Mouse (Mus musculus) thymus, adult 18-20 months (tissue): ENCODE measurements around the gene Ulk1.
A peak's percentile ranks its signal among the peaks of the same experiment; 100 is the strongest.
"Not testable (repeated sequence)": the region's sequence is repeated elsewhere in the genome, so short reads cannot be mapped to it uniquely, and the experiment has no call there.

Source experiments
- DNase-seq, 2 experiments: peaks; one replicate each; pipeline ENCODE4 v3.0.0; 2022; ENCODE audit warnings: mixed read lengths in 2 of 2

Ulk1 gene

DNA sequence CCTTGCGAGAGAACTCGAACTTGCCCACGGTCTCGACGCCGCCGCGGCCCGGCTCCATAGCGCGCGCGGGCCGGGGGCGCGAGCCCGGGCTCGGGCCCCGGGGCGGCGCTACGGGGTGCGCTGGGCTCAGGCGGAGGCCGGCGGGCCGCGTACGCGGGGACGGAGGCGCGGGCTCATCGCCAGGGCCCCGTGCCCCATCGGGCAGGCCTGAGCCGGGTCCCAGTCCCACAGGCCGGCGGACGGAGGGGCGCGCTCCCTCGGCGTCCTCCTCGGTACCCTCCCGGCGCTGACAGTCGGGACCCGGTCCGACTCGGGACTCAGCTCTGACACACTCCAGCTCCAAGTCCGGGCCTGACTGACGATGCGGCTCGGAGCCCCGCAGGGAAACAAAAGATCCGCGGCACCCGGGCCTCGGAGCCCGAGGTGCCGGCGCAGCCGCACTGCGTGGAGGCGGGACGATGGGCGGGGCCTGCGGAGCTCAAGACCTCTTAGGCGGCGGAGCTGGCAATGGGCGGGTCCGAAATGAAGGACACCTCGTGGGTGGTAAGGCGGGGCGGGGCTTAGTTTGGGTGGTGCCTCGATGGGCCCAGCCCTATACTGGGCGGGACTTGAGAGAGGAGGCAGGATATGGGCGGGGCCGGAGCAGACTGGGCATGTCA lies at the start of gene Ulk1:
Gene Ulk1 (minus strand): TSS at position 431 of the 659 bp plus-strand sequence.
- peak; percentile 99 to 100 for DNase-seq

- DNase-seq, result no peak
Measured at GRCm38 (mm10) chr5:110859013-110859650, 49.2 kb upstream of the Ulk1 start.

DNA sequence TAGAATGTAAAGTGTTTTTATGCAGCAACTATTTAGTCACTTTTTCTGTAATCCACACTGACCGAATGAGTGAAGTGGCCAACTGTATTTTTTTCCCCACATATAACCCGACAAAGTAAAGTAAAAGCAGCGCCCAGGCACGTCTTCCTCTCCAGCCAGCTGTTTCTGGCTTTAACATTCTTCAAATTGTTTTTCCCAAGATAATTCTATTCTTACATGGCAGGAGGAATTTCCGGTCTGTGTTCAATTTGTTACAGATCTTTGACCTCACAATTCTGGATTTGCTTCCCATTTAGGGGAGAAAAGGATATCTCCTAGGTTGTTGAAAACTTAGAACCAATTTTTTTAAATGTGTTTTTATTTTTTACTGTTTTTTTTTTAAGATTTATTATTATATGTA lies 47.2 kb upstream of the Ulk1 start:
- DNase-seq, result no peak

- DNase-seq, result no peak
Measured at GRCm38 (mm10) chr5:110852990-110853389, 43.1 kb upstream of the Ulk1 start.

DNA sequence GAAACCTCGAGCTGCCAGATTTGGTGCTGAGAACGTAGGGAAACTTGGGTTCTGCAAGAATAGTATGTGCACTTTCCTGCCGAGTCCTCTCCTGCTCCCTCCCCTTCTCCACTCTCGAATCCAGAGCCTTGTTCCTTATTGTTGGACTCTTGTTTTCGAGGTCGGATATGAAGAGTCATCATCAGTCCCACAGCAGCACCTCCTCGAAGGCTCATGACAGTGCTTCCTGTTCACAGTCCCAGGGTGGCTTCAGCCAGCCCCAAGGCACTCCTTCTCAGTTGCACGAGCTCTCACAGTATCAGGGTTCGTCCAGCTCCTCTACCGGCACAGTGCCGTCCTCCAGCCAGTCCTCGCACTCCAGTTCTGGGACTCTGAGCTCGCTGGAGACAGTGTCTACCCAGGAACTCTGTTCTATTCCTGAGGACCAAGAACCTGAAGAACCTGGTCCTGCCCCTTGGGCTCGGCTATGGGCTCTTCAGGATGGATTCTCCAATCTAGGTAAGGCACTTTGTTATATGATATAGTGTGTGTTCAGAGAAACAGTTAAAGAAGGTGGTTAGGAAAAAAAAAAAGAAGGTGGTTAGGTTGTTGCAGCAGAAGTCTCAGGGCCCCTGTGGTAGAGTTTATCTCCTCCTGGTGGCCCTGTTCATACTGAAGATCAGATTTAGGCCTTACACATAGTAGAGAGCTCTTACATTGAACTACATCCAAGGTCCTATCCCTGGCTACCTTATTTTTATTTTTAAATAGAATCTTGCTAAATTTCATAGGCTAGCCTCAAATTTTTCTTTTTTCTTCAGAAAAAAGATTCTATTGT lies 31.4 kb upstream of the Ulk1 start:
- peak; percentile 3 to 9 for DNase-seq

DNA sequence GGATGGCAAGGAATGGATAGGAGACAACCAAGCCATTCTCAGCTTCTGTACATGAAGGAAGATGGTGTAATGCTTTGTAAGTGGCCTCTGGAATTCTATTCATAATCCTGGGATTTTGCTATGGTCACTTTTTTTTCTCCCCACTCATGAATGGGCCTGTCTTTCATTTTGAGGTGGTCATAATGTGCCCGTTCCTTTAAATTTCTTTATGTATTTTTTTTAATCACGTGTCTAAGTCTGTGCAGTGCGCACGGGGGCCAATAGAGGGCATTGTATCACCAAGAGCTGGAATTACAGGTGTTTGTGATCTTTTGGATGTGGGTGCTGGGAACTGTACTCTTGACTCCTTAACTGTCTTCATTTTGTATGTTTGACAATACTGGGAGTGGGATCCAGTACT lies 30.6 kb upstream of the Ulk1 start:
- peak; percentile 21 to 55 for DNase-seq

DNA sequence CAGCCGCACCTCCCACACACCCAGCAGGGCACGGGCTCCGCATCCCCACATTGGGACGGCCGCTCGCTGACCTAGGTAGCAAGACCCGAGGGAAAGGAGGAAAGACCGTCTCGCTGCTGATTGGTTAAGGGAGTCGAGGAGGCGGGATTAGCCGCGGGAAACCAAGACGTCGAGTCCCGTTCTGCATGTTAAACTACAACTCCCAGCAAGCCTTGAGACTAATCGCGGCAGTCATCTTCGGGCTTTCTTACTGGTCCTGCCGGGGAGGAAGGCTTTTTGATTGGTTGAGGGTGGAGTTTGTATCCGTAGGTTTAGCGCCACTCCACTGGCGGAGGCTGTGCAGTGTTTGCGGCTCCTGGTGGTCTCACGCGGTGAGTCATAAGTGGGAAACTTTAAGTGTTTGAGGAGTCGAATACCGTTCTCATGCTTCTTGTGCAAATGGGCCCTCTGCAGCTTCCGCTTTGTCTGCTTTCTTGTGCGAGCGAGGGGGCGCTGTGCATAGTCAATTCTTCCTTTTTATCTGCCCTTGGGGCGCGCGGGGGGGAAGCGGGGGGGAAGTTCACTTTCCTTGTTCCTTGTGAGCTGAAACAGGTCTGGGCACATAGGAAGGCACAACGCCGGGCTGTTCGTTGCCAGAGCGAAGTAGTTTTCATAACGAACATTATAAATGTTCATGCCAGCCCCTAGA lies 29.9 kb upstream of the Ulk1 start, which contains the start of the genes Hscb and Chek2:
Gene Hscb (minus strand): TSS at position 100 of the 688 bp plus-strand sequence.
Gene Chek2 (plus strand): TSS at position 302 of the 688 bp plus-strand sequence.
- DNase-seq, result peak; percentile 95 to 98

DNA sequence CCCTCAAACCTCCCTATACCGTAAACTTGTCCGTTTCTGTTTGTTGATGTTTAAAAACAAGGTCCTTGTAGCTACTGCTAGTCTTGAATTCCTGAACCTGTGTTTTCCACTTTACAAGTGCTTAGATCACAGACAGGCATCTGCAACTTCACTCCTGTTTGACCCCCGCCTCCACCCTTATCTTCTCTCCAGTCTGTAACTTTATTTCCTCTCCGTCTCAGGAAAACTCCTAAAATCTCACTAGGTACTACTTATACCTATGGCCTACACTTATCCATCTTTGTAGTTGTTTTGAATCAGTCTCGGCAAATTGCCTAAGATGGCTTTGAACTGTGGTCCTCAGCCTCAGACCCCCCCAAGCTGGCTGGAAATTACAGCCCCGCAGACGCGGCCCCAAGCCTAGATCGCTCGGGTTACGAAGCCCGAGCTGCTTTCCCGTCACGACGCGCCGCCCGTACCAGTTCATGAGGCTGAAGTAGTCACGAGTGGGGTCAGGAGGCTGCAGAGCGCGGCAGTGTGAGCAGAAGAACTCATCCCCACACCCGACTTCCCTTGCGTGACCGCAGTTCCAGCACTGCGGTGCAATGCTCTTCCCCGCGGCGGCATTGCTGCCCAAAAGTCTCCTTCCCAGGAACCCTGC lies 29.3 kb upstream of the Ulk1 start:
- no peak for DNase-seq

- DNase-seq, result not testable (repeated sequence)
Measured at GRCm38 (mm10) chr5:110838016-110838415, 28.1 kb upstream of the Ulk1 start.

DNA sequence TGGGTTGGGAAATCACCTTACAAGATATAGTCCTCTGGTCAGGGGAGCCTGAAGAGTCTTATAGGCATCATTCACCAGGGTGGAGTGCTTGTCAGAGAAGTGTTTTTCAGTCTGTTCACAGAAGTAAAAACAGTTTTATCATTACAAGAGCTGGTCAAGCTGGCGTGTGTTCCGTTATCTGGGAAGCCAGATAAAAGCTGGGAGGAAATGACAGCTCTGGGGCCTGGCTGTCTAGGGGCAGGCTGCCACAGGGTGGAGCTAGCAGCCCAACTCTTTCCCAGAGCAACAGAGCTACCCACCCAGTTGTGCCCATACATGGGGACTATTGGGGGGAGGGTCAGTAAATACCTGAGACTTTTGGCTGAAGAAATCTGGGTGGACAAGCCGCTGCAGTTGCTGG lies 26.1 kb upstream of the Ulk1 start:
- DNase-seq, result peak; percentile 9 to 12

DNA sequence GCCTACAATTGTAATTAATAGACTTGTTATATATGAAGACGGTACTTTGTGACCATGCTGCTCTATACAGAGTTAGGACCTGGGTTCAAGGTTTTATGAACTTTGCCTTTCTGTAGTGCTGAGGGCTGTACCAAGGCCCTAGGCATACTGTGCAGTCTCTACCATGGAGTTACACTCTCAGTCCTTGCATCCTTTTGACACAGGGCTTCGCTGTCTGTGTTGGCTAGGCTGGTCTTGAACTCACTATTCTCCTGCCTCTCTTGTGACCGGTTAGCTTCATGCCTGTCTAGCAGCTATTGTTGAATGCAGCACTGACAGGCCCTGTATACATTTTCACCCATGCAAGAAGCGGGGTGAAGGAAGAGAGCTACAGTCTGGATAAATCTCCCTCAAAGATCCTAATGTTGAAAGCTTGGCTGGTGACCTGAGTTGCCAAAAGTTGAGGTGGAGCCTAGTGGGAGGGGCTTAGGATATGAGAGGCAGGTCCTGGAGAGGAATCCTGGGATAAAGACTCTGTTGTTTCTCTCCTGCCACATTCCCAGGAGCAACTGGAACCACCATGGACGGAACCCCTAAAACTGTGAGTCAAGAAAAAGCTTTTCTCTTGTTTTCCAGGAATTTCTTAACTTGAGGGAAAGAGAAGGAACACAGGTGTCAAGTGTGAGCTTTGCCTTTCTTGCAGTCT lies 21.3 kb upstream of the Ulk1 start:
- no peak for DNase-seq

DNA sequence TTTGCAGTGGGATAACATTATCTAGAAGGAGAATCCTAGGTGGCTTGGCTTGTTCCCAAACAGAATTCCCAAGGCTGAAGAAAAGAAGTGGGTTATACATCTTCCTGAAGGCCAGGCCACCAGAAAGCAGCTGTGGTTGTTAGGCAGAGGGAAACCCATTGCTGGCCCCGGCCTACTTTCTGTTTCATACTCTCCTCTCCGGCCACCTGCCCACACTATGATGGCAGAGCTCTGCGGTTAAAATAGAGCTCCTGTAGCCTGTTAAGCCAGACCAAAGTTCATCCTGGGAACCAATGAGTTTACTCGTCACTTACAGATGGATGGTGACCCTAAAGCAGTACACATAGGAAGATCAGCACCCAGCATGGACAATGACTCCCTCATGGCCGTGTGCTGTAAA lies 17.7 kb upstream of the Ulk1 start:
- DNase-seq, result no peak

- DNase-seq, result no peak
Measured at GRCm38 (mm10) chr5:110826781-110827495, 17.0 kb upstream of the Ulk1 start.

GRCm38 (mm10) chr5:110824421-110824820 lies 14.5 kb upstream of the Ulk1 start:
- DNase-seq, result no peak

- peak; percentile 25 to 45 for DNase-seq
Measured at GRCm38 (mm10) chr5:110808821-110809666, 853 bp downstream of the Ulk1 start.

- peak; percentile 54 to 67 for DNase-seq
Measured at GRCm38 (mm10) chr5:110808061-110808631, 1.8 kb downstream of the Ulk1 start.

- DNase-seq, result no peak
Measured at GRCm38 (mm10) chr5:110807453-110807852, 2.4 kb downstream of the Ulk1 start.

DNA sequence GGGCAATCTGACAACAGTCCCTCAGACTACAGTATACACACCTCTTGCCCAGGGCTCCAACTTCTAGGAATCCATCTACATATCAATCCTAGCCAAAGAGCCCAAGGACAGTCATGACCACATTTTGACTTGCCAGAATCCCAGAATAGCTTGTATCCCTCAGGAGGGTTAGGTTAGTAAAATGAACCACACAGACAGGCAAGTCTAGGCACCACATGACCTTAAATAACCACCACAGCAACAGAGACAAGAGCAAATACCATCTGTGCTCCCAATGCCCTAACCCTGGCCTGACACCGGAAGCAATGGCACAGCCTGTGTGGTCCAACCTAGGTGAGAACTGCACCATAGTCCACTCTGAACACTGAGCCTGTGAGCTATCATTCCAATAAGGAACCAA lies 3.2 kb downstream of the Ulk1 start:
- DNase-seq, result no peak

GRCm38 (mm10) chr5:110806154-110806553 lies 3.7 kb downstream of the Ulk1 start:
- no peak for DNase-seq
